Mouse (Mus musculus) thymus, postnatal 4 days (tissue): Measurements from ENCODE around the gene Dync1i1.

Source experiments
- DNase-seq: peaks from one replicate; pipeline ENCODE4 v3.0.0; 2021

The Dync1i1 gene

GRCm38 (mm10) chr6:5976241-5976640, 250.8 kb downstream of the Dync1i1 start:
- DNase-seq = no peak

- peak; percentile 11 for DNase-seq
Measured at GRCm38 (mm10) chr6:5977238-5977920, 251.9 kb downstream of the Dync1i1 start.

GRCm38 (mm10) chr6:5991243-5991642, 265.8 kb downstream of the Dync1i1 start:
- no peak for DNase-seq

GRCm38 (mm10) chr6:5991817-5992755, 266.6 kb downstream of the Dync1i1 start:
- DNase-seq = no peak

GRCm38 (mm10) chr6:5993056-5993455, 267.6 kb downstream of the Dync1i1 start:
- no peak for DNase-seq

GRCm38 (mm10) chr6:5997535-5997934, 272.1 kb downstream of the Dync1i1 start:
- DNase-seq = no peak

- DNase-seq = no peak
Measured at GRCm38 (mm10) chr6:6002061-6002460, 276.6 kb downstream of the Dync1i1 start.

GRCm38 (mm10) chr6:6004756-6005485, 279.5 kb downstream of the Dync1i1 start:
- DNase-seq = no peak

GRCm38 (mm10) chr6:6005762-6006431, 280.5 kb downstream of the Dync1i1 start:
- DNase-seq = peak; percentile 82

- DNase-seq = no peak
Measured at GRCm38 (mm10) chr6:6011364-6011763, 285.9 kb downstream of the Dync1i1 start.

- no peak for DNase-seq
Measured at GRCm38 (mm10) chr6:6015616-6016015, 290.2 kb downstream of the Dync1i1 start.

- DNase-seq = no peak
Measured at GRCm38 (mm10) chr6:6016931-6017330, 291.5 kb downstream of the Dync1i1 start.

- no peak for DNase-seq
Measured at GRCm38 (mm10) chr6:6023976-6024375, 298.5 kb downstream of the Dync1i1 start.

GRCm38 (mm10) chr6:6027664-6028063, 302.2 kb downstream of the Dync1i1 start:
- no peak for DNase-seq

- DNase-seq = no peak
Measured at GRCm38 (mm10) chr6:6038773-6039550, 313.5 kb downstream of the Dync1i1 start.

- no peak for DNase-seq
Measured at GRCm38 (mm10) chr6:6046729-6047424, 321.4 kb downstream of the Dync1i1 start.

- no peak for DNase-seq
Measured at GRCm38 (mm10) chr6:6052696-6053095, 327.3 kb downstream of the Dync1i1 start.

- no peak for DNase-seq
Measured at GRCm38 (mm10) chr6:6053946-6054345, 328.5 kb downstream of the Dync1i1 start.

GRCm38 (mm10) chr6:6058548-6058947, 333.1 kb downstream of the Dync1i1 start:
- no peak for DNase-seq

- DNase-seq = no peak
Measured at GRCm38 (mm10) chr6:6067201-6067600, 341.8 kb downstream of the Dync1i1 start.

- no peak for DNase-seq
Measured at GRCm38 (mm10) chr6:6070015-6070414, 344.6 kb downstream of the Dync1i1 start.
